Mouse (Mus musculus) CH12.LX (cell line): ENCODE measurements around the gene Tmem251.

Experiments used
- CHD1 ChIP-seq: IDR thresholded peaks from 2 replicates; pipeline ENCODE4 v1.6.1; 2012; ENCODE audit warnings: low read depth, low read length, improper control_type of control experiment, inconsistent platforms
- CHD2 ChIP-seq: IDR thresholded peaks from 2 replicates; pipeline ENCODE4 v1.6.1; 2011; ENCODE audit warnings: low read length, improper control_type of control experiment
- CTCF ChIP-seq, 2 experiments: IDR thresholded peaks in 1 of 2; conservative IDR thresholded peaks in 1 of 2; 2 replicates each; pipeline ENCODE4 v1.5.1; 2011 to 2012; ENCODE audit warnings: low read depth in 2 of 2, low read length in 2 of 2, improper control_type of control experiment in 1 of 2, inconsistent platforms in 1 of 2, mild to moderate bottlenecking in 1 of 2, moderate library complexity in 1 of 2
- EP300 ChIP-seq: IDR thresholded peaks from 2 replicates; pipeline ENCODE4 v1.6.1; 2011; ENCODE audit warnings: low read length, improper control_type of control experiment
- HCFC1 ChIP-seq: IDR thresholded peaks from 2 replicates; pipeline ENCODE4 v1.6.1; 2012; ENCODE audit warnings: low read depth, mild to moderate bottlenecking, inconsistent platforms, low read length, improper control_type of control experiment
- JUN ChIP-seq: IDR thresholded peaks from 2 replicates; pipeline ENCODE4 v1.6.1; 2011; ENCODE audit warnings: low read depth, mild to moderate bottlenecking, low read length, improper control_type of control experiment, moderate library complexity; ENCODE audit not compliant: insufficient read depth
- KAT2A ChIP-seq: IDR thresholded peaks from 2 replicates; pipeline ENCODE4 v1.6.1; 2012; ENCODE audit warnings: low read length, improper control_type of control experiment, inconsistent platforms; ENCODE audit not compliant: insufficient replicate concordance
- POLR2A ChIP-seq: IDR thresholded peaks from 2 replicates; pipeline ENCODE4 v1.6.1; 2011; ENCODE audit warnings: low read depth, mild to moderate bottlenecking, improper control_type of control experiment, low read length
- POLR2AphosphoS2 ChIP-seq: IDR thresholded peaks from 2 replicates; pipeline ENCODE4 v1.6.1; 2011; ENCODE audit warnings: low read depth, low read length, improper control_type of control experiment
- SIN3A ChIP-seq: IDR thresholded peaks from 2 replicates; pipeline ENCODE4 v1.6.1; 2012; ENCODE audit warnings: low read length, improper control_type of control experiment, inconsistent platforms
- SMC3 ChIP-seq: IDR thresholded peaks from 2 replicates; pipeline ENCODE4 v1.6.1; 2011; ENCODE audit warnings: low read depth, low read length, improper control_type of control experiment
- USF1 ChIP-seq: IDR thresholded peaks from 2 replicates; pipeline ENCODE4 v1.6.1; 2014; ENCODE audit warnings: low read depth, mild to moderate bottlenecking, inconsistent platforms, low read length, improper control_type of control experiment
- USF2 ChIP-seq: conservative IDR thresholded peaks from 2 replicates; pipeline ENCODE4 v1.6.1; 2011; ENCODE audit warnings: low read depth, low read length, improper control_type of control experiment

DNA sequence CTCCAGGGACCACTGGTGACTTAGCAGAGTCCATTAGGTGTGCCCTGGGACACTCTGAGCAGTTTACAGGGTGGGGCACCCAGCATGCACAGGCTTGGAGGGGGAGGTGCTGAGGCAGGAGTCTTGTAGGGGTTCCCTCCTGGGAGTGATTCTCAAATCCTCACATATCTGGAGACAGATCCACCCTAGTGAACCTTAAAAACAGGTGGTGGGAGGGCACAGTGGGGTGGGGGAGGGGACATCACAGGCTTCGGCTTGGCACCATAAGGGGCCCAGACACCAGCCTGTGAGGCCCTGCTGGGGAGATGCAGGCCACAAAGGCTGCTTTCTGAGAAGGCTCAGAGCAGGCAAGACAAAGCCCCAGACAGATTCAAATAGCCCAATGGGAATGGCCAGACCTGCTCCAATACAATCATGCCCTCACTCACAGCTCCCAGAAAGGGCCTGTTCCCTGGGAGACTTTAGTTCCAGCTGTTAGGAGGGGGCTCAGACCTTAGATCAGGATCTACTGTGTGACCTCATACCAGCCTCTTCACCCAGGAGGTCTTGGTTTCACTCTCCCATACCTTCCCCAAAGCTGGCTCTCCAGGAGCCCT lies 45.4 kb upstream of the Tmem251 start:
- TF ChIP-seq POLR2AphosphoS2 (no peak), EP300 (no peak), CTCF (conservative IDR thresholded peaks at IDR 0.05 in 1 of 2, IDR thresholded peaks at IDR 0.05 in 1 of 2; ENCODE audit: low read depth in 2 of 2, low read length in 2 of 2) (no peak), SMC3 (no peak), HCFC1 (peak; percentile 26; the same call in 1 of the 2 replicates), CHD2 (peak; percentile 73), KAT2A (no peak), POLR2A (no peak), CHD1 (no peak), USF1 (no peak), JUN (no peak), USF2 (no peak), SIN3A (no peak)
